Mouse (Mus musculus) stomach, embryonic 15.5 days (tissue): Measurements from ENCODE around the gene Gm45208. TPM values are rescaled to one million over a fixed set of nuclear protein-coding genes. Genes with fewer than 3 reads are reported as not detected.

Experiments
- ATAC-seq: fragments of 200-750 bp; cut with Nextera tagmentation; 2 replicates; pipeline ENCODE4 v1.8.0; 2017; ENCODE audit warnings: low read depth, moderate number of reproducible peaks, moderate TSS enrichment; ENCODE audit not compliant: insufficient read depth, low FRiP score
- H3K27ac ChIP-seq: fragments of 300-500 bp; sonication (generic); 2 replicates; pipeline ENCODE4 v1.5.1; 2015; ENCODE audit warnings: mild to moderate bottlenecking, inconsistent platforms
- H3K27me3 ChIP-seq: fragments of 300-500 bp; sonication (generic); replicated peaks from 2 replicates; pipeline ENCODE4 v1.6.1; 2015; ENCODE audit warnings: inconsistent platforms
- H3K36me3 ChIP-seq: fragments of 300-500 bp; sonication (generic); 2 replicates; pipeline ENCODE4 v1.6.1; 2015; ENCODE audit warnings: inconsistent platforms
- H3K4me1 ChIP-seq: fragments of 300-500 bp; sonication (generic); 2 replicates; pipeline ENCODE4 v1.6.1; 2015; ENCODE audit warnings: inconsistent platforms
- H3K4me2 ChIP-seq: fragments of 300-500 bp; sonication (generic); 2 replicates; pipeline ENCODE4 v1.6.1; 2015; ENCODE audit warnings: mild to moderate bottlenecking, inconsistent platforms
- H3K4me3 ChIP-seq: fragments of 300-500 bp; sonication (generic); replicated peaks from 2 replicates; pipeline ENCODE4 v1.5.1; 2015; ENCODE audit warnings: inconsistent platforms
- H3K9ac ChIP-seq: fragments of 300-500 bp; sonication (generic); 2 replicates; pipeline ENCODE4 v1.6.1; 2015; ENCODE audit warnings: inconsistent platforms
- H3K9me3 ChIP-seq: fragments of 300-500 bp; sonication (generic); 2 replicates; pipeline ENCODE4 v1.6.1; 2016; ENCODE audit warnings: inconsistent platforms
- WGBS: fragments of 180-500 bp; shearing (Covaris S2); methylation state at CpG from one replicate; pipeline ENCODE4 v1.1.7; 2015; 5-methylcytosine and 5-hydroxymethylcytosine counted together
- polyA plus RNA-seq: library from polyadenylated mRNA; unstranded; fragments of >200 nt; fragmentation: Nextera tagmentation; extraction: Ambion mirVana; gene quantifications from 2 replicates; pipeline ENCODE4 v1.2.1, GENCODE M21; 2015

Gm45208 gene
- polyA plus RNA-seq, 1 experiment from 2014 or later = 1.5 TPM

- WGBS = 24% methylated on average over 21 of the region's 21 CpGs
- H3K27ac ChIP-seq = peak overlapping the region; percentile 80
- no peaks in the 10 kb centered on the region for H3K27me3 ChIP-seq
- 0 out of 2 replicates have a peak, but pooled peaks cover 5% of the 10 kb centered on the region for H3K4me1 ChIP-seq
- peak overlapping the region; percentile 63 for H3K4me2 ChIP-seq
- peak overlapping the region; percentile 64 for H3K4me3 ChIP-seq
- no peak for ATAC-seq
- no peaks in the 10 kb centered on the region for H3K9me3 ChIP-seq
- peak overlapping the region; percentile 22; the same call in 1 of the 2 replicates for H3K9ac ChIP-seq
- 0 out of 2 replicates have a peak, but pooled peaks cover 2% of the 10 kb centered on the region for H3K36me3 ChIP-seq
Observed at GRCm38 (mm10) chrX:7762921-7763197, 40.8 kb downstream of the Gm45208 start.

- ATAC-seq = 0 out of 2 replicates have a peak, but pooled peaks have one; percentile 5
Observed at GRCm38 (mm10) chrX:7763631-7764393, 41.8 kb downstream of the Gm45208 start.

GRCm38 (mm10) chrX:7764657-7765280, 42.7 kb downstream of the Gm45208 start:
- WGBS = 25% methylated on average over 8 of the region's 9 CpGs
- Histone ChIP-seq H3K4me1 (0 out of 2 replicates have a peak, but pooled peaks cover 5% of the 10 kb centered on the region), H3K27me3 (no peaks in the 10 kb centered on the region), H3K27ac (peak overlapping the region; percentile 61; the same call in 1 of the 2 replicates), H3K36me3 (0 out of 2 replicates have a peak, but pooled peaks cover 3% of the 10 kb centered on the region), H3K9me3 (no peaks in the 10 kb centered on the region), H3K4me3 (peak overlapping the region; percentile 64), H3K4me2 (peak overlapping the region; percentile 63), H3K9ac (no peak overlapping the region)
- no peak for ATAC-seq

More at GRCm38 (mm10) chrX:7763631-7764393, 41.8 kb downstream of the Gm45208 start:
- H3K27ac ChIP-seq = peak overlapping the region; percentile 51; the same call in 1 of the 2 replicates
- H3K36me3 ChIP-seq = 0 out of 2 replicates have a peak, but pooled peaks cover 3% of the 10 kb centered on the region
- H3K4me2 ChIP-seq = peak overlapping the region; percentile 63
- 13% methylated on average over 22 of the region's 22 CpGs for WGBS
- H3K4me3 ChIP-seq = peak overlapping the region; percentile 64
- H3K27me3 ChIP-seq = no peaks in the 10 kb centered on the region
- H3K9ac ChIP-seq = 0 out of 2 replicates have a peak overlapping the region, but pooled peaks have one; percentile 9
- H3K4me1 ChIP-seq = 0 out of 2 replicates have a peak, but pooled peaks cover 5% of the 10 kb centered on the region
- no peaks in the 10 kb centered on the region for H3K9me3 ChIP-seq

- Histone ChIP-seq H3K27ac (peak overlapping the region; percentile 61), H3K4me3 (peak overlapping the region; percentile 15), H3K9me3 (no peaks in the 10 kb centered on the region), H3K4me2 (peak overlapping the region; percentile 63), H3K36me3 (0 out of 2 replicates have a peak, but pooled peaks cover 4% of the 10 kb centered on the region), H3K9ac (no peak overlapping the region), H3K27me3 (no peaks in the 10 kb centered on the region), H3K4me1 (0 out of 2 replicates have a peak, but pooled peaks cover 5% of the 10 kb centered on the region)
- ATAC-seq = no peak
- WGBS = 27% methylated on average over 12 of the region's 13 CpGs
Observed at GRCm38 (mm10) chrX:7765281-7765670, 43.2 kb downstream of the Gm45208 start.

- no peaks in the 10 kb centered on the region for H3K27me3 ChIP-seq
- no peak overlapping the region for H3K9ac ChIP-seq
- WGBS = 20% methylated on average over 11 of the region's 11 CpGs
- H3K4me2 ChIP-seq = peak overlapping the region; percentile 63
- H3K4me1 ChIP-seq = 0 out of 2 replicates have a peak, but pooled peaks cover 5% of the 10 kb centered on the region
- 0 out of 2 replicates have a peak, but pooled peaks cover 9% of the 10 kb centered on the region for H3K36me3 ChIP-seq
- H3K9me3 ChIP-seq = no peaks in the 10 kb centered on the region
- peak; percentile 79 for ATAC-seq
- peak overlapping the region; percentile 15 for H3K4me3 ChIP-seq
- peak overlapping the region; percentile 61 for H3K27ac ChIP-seq
Observed at GRCm38 (mm10) chrX:7765764-7766163, 43.7 kb downstream of the Gm45208 start.

GRCm38 (mm10) chrX:7769302-7770017, 47.4 kb downstream of the Gm45208 start:
- Histone ChIP-seq H3K4me3 (no peak overlapping the region), H3K27ac (no peak overlapping the region), H3K36me3 (peaks cover 10% of the 10 kb centered on the region; the same call in 1 of the 2 replicates), H3K9me3 (no peaks in the 10 kb centered on the region), H3K9ac (no peak overlapping the region), H3K27me3 (no peaks in the 10 kb centered on the region), H3K4me2 (no peak overlapping the region), H3K4me1 (0 out of 2 replicates have a peak, but pooled peaks cover 5% of the 10 kb centered on the region)
- ATAC-seq = no peak
- WGBS = 90% methylated on average over 7 of the region's 7 CpGs

GRCm38 (mm10) chrX:7772766-7773165, 50.7 kb downstream of the Gm45208 start:
- Histone ChIP-seq H3K4me2 (no peak overlapping the region), H3K4me1 (no peaks in the 10 kb centered on the region), H3K9ac (no peak overlapping the region), H3K9me3 (no peaks in the 10 kb centered on the region), H3K36me3 (peaks cover 10% of the 10 kb centered on the region; the same call in 1 of the 2 replicates), H3K27ac (no peak overlapping the region), H3K27me3 (no peaks in the 10 kb centered on the region), H3K4me3 (no peak overlapping the region)
- ATAC-seq = no peak
- WGBS = 63% methylated on average over 2 of the region's 2 CpGs

GRCm38 (mm10) chrX:7775501-7776205, 53.6 kb downstream of the Gm45208 start:
- no peaks in the 10 kb centered on the region for H3K27me3 ChIP-seq
- no peaks in the 10 kb centered on the region for H3K9me3 ChIP-seq
- no peak overlapping the region for H3K27ac ChIP-seq
- WGBS = 74% methylated on average over 9 of the region's 9 CpGs
- no peak overlapping the region for H3K4me2 ChIP-seq
- H3K4me1 ChIP-seq = no peaks in the 10 kb centered on the region
- H3K9ac ChIP-seq = no peak overlapping the region
- no peak for ATAC-seq
- H3K36me3 ChIP-seq = peaks cover 2% of the 10 kb centered on the region; the same call in 1 of the 2 replicates
- H3K4me3 ChIP-seq = no peak overlapping the region

- no peak overlapping the region for H3K4me3 ChIP-seq
- WGBS = 46% methylated on average over 8 of the region's 8 CpGs
- no peaks in the 10 kb centered on the region for H3K27me3 ChIP-seq
- H3K36me3 ChIP-seq = no peaks in the 10 kb centered on the region; the same call in 1 of the 2 replicates
- H3K4me2 ChIP-seq = no peak overlapping the region
- no peak overlapping the region for H3K9ac ChIP-seq
- ATAC-seq = peak; percentile 77
- H3K4me1 ChIP-seq = no peaks in the 10 kb centered on the region
- H3K27ac ChIP-seq = no peak overlapping the region
- no peaks in the 10 kb centered on the region for H3K9me3 ChIP-seq
Observed at GRCm38 (mm10) chrX:7776329-7777082, 54.5 kb downstream of the Gm45208 start.

GRCm38 (mm10) chrX:7778450-7779244, 56.6 kb downstream of the Gm45208 start:
- no peaks in the 10 kb centered on the region for H3K9me3 ChIP-seq
- H3K9ac ChIP-seq = no peak overlapping the region
- H3K4me1 ChIP-seq = no peaks in the 10 kb centered on the region
- no peak overlapping the region for H3K4me2 ChIP-seq
- no peak overlapping the region for H3K27ac ChIP-seq
- no peak overlapping the region for H3K4me3 ChIP-seq
- ATAC-seq = peak; percentile 65; the same call in 1 of the 2 replicates
- no peaks in the 10 kb centered on the region for H3K36me3 ChIP-seq
- WGBS = 64% methylated on average over 7 of the region's 7 CpGs
- H3K27me3 ChIP-seq = no peaks in the 10 kb centered on the region
